Comparison of ENCODE assay signal across 8 mouse cellular contexts in the genomic region with DNA sequence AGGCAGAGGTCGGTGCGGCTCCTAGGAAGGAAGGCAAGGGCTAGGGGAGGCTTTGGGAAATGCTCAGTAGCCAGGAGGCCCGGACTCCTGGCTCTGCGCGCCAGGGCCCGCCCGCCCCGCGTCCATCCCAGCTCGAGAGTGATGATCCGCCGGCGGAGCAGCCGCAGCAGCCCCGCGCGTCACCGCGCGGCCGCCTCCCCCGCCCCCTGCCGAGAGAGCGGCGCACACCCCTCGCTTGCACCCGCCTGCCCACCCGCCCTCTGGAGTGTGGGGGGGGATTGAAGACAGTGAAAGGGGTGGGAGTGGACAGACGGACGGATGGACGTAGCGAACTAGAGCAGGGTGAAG. TPM values are rescaled to one million over a fixed set of nuclear protein-coding genes. Genes with fewer than 3 reads are reported as not detected.
DNase-seq lines count a peak whose midpoint lies in the region; ATAC-seq and TF ChIP-seq lines count a peak whose summit lies in the region.

Gene Nlgn2 (minus strand): TSS at position 181 of the 348 bp plus-strand sequence.

- no peak for DNase-seq in heart, adult 2 months
- no peak for DNase-seq in heart, adult 18-20 months
- DNase-seq in brain, embryonic 14.5 days (ENCODE audit: low read depth), result no peak
- DNase-seq in hindbrain, embryonic 10.5 days (ENCODE audit: low spot score), result no peak
- DNase-seq in adipocyte (ENCODE audit: low spot score), result no peak
- DNase-seq in embryo, embryonic 9.5 days (ENCODE audit: extremely low spot score), result no peak

- peak within 1 kb of the TSS; percentile 89 for H3K4me2 ChIP-seq in limb, embryonic 15.5 days

- peaks cover 2% of the 10 kb centered on the region for H3K4me1 ChIP-seq in heart, adult 2 months (ENCODE audit: control insufficient read depth, insufficient read depth, low read length)
- peaks cover 58% of the 10 kb centered on the region for H3K4me1 ChIP-seq in hindbrain, embryonic 10.5 days (replicated peaks)
- H3K4me1 ChIP-seq in limb, embryonic 15.5 days, result peaks cover 43% of the 10 kb centered on the region

- no peak; the same call in 1 of the 2 replicates for ATAC-seq in limb, embryonic 15.5 days (ENCODE audit: insufficient number of reproducible peaks, low FRiP score, low TSS enrichment, low read depth)

- intact Hi-C loops in heart, adult 2 months (cut with DNase I), result loop anchor here (2.0 kb wide), 2 partner anchors 35 to 41 kb away; partner anchors contain the start of gene Tmem95

- no peaks in the 10 kb centered on the region for H3K79me3 ChIP-seq in C2C12 (ENCODE audit: low read depth)

- peak within 1 kb of the TSS; percentile 80 for H3K9ac ChIP-seq in heart, adult 2 months (ENCODE audit: low read depth, low read length)
- H3K9ac ChIP-seq in limb, embryonic 15.5 days, result peak within 1 kb of the TSS; percentile 68

- peak; percentile 43 for TF ChIP-seq CTCF in heart, adult 2 months (IDR thresholded peaks at IDR 0.05)
- TF ChIP-seq CTCF in C2C12 (IDR thresholded peaks at IDR 0.05; ENCODE audit: control insufficient read depth, insufficient read depth, insufficient read length), result no peak
- TF ChIP-seq CTCF in brain, embryonic 14.5 days (IDR thresholded peaks at IDR 0.05; ENCODE audit: borderline replicate concordance, extremely low read depth, insufficient read depth, insufficient read length), result peak; percentile 3; the same call in 1 of the 2 replicates

- TF ChIP-seq POLR2A in heart, adult 2 months (IDR thresholded peaks at IDR 0.05; ENCODE audit: insufficient read depth, low read depth, low read length), result no peak
- TF ChIP-seq POLR2A in brain, embryonic 14.5 days (IDR thresholded peaks at IDR 0.05; ENCODE audit: borderline replicate concordance, extremely low read depth, insufficient read depth, insufficient read length, poor library complexity, severe bottlenecking), result peak; percentile 82

- H3K79me2 ChIP-seq in heart, adult 2 months (replicated peaks; ENCODE audit: control insufficient read depth, insufficient read depth, low read length), result no peaks in the 10 kb centered on the region
- H3K79me2 ChIP-seq in C2C12 (ENCODE audit: control insufficient read depth, insufficient read depth), result peaks cover 18% of the 10 kb centered on the region

- no peaks in the 10 kb centered on the region; the same call in 1 of the 2 replicates for H3K27me3 ChIP-seq in heart, adult 2 months (ENCODE audit: control insufficient read depth, insufficient read depth, low read length)
- H3K27me3 ChIP-seq in C2C12 (ENCODE audit: control insufficient read depth, insufficient read depth, insufficient read length), result no peaks in the 10 kb centered on the region
- H3K27me3 ChIP-seq in hindbrain, embryonic 10.5 days (ENCODE audit: insufficient read depth, poor library complexity, severe bottlenecking), result peaks cover 42% of the 10 kb centered on the region
- no peaks in the 10 kb centered on the region for H3K27me3 ChIP-seq in limb, embryonic 15.5 days

- H3K4me3 ChIP-seq in heart, adult 2 months, result peak within 1 kb of the TSS; percentile 58
- peak within 1 kb of the TSS; percentile 76 for H3K4me3 ChIP-seq in C2C12 (ENCODE audit: insufficient read depth, poor library complexity, severe bottlenecking)
- H3K4me3 ChIP-seq in hindbrain, embryonic 10.5 days, result peak within 1 kb of the TSS; percentile 89
- H3K4me3 ChIP-seq in limb, embryonic 15.5 days, result peak within 1 kb of the TSS; percentile 70

- under 1% methylated on average over 23 of the region's 32 CpGs for WGBS in heart, adult 2 months
- WGBS in hindbrain, embryonic 10.5 days, result under 1% methylated on average over 32 of the region's 32 CpGs
- 0% methylated on average over 32 of the region's 32 CpGs for WGBS in limb, embryonic 15.5 days

- peak within 1 kb of the TSS; percentile 94 for H3K27ac ChIP-seq in heart, adult 2 months
- H3K27ac ChIP-seq in hindbrain, embryonic 10.5 days, result peak within 1 kb of the TSS; percentile 95
- peak within 1 kb of the TSS; percentile 94 for H3K27ac ChIP-seq in limb, embryonic 15.5 days

- peak within 1 kb of the TSS; percentile 86 for H3ac ChIP-seq in C2C12 (ENCODE audit: control insufficient read depth, insufficient read length, low read depth)

- H3K9me3 ChIP-seq in hindbrain, embryonic 10.5 days, result no peaks in the 10 kb centered on the region
- no peaks in the 10 kb centered on the region for H3K9me3 ChIP-seq in limb, embryonic 15.5 days

- peaks cover 2% of the 10 kb centered on the region; the same call in 1 of the 2 replicates for H3K36me3 ChIP-seq in heart, adult 2 months (ENCODE audit: control insufficient read depth, insufficient read depth, low read length)
- H3K36me3 ChIP-seq in C2C12 (ENCODE audit: control insufficient read depth, insufficient read depth), result peaks cover 12% of the 10 kb centered on the region
- H3K36me3 ChIP-seq in hindbrain, embryonic 10.5 days, result peaks cover 16% of the 10 kb centered on the region
- H3K36me3 ChIP-seq in limb, embryonic 15.5 days, result peaks cover 2% of the 10 kb centered on the region

- TF ChIP-seq EP300 in heart, adult 2 months (IDR thresholded peaks at IDR 0.05; ENCODE audit: insufficient read depth, low read depth, low read length), result no peak

TF ChIP-seq in C2C12, 6 proteins besides CTCF, POLR2A, EP300 and RAD21:
- TF ChIP-seq MYOG (IDR thresholded peaks at IDR 0.05; ENCODE audit: control insufficient read depth, extremely low read depth, insufficient read length) (no peak), FOSL1 (IDR thresholded peaks at IDR 0.05; ENCODE audit: insufficient read depth, low read length, poor library complexity, severe bottlenecking) (no peak), USF1 (IDR thresholded peaks at IDR 0.05; ENCODE audit: low read depth) (no peak), MYOD1 (IDR thresholded peaks at IDR 0.05; ENCODE audit: control insufficient read depth, insufficient read length, low read depth) (no peak), CEBPB (IDR thresholded peaks at IDR 0.05; ENCODE audit: low read depth) (no peak), MAX (IDR thresholded peaks at IDR 0.05) (no peak)

RNA-seq across cellular contexts. Expression of gene Nlgn2, which starts in this region (rescaled TPM):
- 1 to 10 TPM; 3.4 to 5.0 TPM for total RNA-seq in heart, adult 2 months (2021)
- polyA plus RNA-seq in heart, adult 2 months (2012; rRNA removed), result 6.0 and 6.7 TPM in 2 replicates
- 1 to 10 TPM; 3.3 to 3.9 TPM for total RNA-seq in heart, adult 18-20 months (2021)
- polyA plus RNA-seq in C2C12 (2012; fragmentation: generic; extraction: Trizol), result 10.7 TPM
- polyA plus RNA-seq in brain, embryonic 14.5 days (2012; rRNA removed), result 123 and 183 TPM in 2 replicates
- polyA plus RNA-seq in hindbrain, embryonic 10.5 days (2016; fragmentation: Nextera tagmentation; extraction: Ambion mirVana), result 5.8 and 9.1 TPM in 2 replicates
- polyA plus RNA-seq in limb, embryonic 15.5 days (2015; fragmentation: Nextera tagmentation; extraction: Ambion mirVana), result 7.6 and 8.7 TPM in 2 replicates

Comparison
In these comparisons a context has a peak if more than half of its experiments do, and no peak if none do; other contexts are left out.
1. RNA of gene Nlgn2 (polyA plus RNA-seq): 123 to 183 TPM in brain, embryonic 14.5 days; 10.7 TPM in C2C12 (single experiment), 5.8 to 9.1 TPM in hindbrain, embryonic 10.5 days, 7.6 to 8.7 TPM in limb, embryonic 15.5 days and 6.0 to 6.7 TPM in heart, adult 2 months; every median in the first group is over 10 times any median in the second.
2. Peak in every context shown above with its lines, with median percentiles within 50 percentile points of each other: H3K27ac ChIP-seq and H3K4me3 ChIP-seq.